Mouse (Mus musculus) testis, postnatal 10 days (tissue): ENCODE data around the gene Bbs9.

ENCODE experiments used
- DNase-seq: peaks from one replicate; pipeline ENCODE4 v3.0.0; 2021; ENCODE audit warnings: low spot score

The Bbs9 gene

DNA sequence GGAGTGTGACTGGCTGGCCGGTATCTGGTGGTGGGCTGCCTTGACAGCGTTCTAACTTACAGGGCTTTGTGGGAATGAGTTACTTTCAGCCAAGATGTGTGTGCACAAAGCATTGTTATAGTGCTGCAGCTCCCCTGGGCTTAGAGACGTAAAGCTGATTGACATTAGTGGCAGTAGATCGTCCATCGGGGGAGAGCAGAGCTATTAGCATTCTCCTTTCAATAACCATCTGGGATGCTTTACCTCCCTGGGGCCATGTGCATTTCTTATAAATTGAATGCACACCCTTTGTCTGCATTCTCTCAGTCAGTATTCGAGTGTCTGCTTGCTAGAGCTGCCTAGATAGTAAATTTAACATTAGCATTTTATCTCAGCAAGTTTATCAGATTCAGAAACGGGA, 214.7 kb downstream of the Bbs9 start:
- no peak for DNase-seq

DNA sequence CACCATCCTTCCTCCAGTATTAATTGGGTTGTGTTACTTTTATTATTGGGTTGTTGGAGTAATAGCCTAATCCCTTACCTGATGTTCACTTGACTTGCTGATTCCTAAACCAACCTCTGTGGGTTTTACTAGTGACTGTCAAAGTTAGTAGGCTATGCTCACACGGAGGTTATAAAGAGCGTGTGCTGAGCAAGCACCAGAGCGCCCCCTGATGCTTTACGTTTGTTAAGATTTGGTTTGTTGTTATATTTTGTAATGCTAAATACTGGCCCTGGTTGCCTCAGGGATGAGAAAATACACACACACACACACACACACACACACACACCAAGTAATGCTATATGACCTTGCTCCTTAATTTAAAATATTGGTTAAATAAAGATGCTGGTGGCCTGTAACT, 219.9 kb downstream of the Bbs9 start:
- DNase-seq: no peak

GRCm38 (mm10) chr9:22696809-22697374, 221.4 kb downstream of the Bbs9 start:
- DNase-seq: no peak

GRCm38 (mm10) chr9:22697811-22698210, 222.3 kb downstream of the Bbs9 start:
- no peak for DNase-seq

DNA sequence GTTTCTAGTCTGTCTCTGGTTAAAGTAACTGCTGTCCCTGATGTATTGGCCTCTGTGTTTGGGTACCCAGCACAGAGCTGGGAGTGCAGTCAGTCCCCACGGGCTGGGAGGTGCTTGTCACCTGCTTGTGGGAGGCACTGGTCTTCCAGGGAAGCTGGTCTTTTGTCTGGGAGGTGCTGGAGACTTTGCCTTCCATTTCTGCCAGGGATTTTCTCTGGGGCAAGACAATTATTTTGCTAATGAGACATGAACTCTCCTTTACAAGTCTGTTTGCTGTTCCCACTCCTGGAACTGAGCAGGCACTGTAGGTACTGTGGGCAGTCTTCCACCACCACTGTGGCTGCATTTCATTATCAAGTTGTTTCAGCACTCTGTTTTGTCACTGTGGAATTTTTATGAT, 223.0 kb downstream of the Bbs9 start:
- DNase-seq: no peak

DNA sequence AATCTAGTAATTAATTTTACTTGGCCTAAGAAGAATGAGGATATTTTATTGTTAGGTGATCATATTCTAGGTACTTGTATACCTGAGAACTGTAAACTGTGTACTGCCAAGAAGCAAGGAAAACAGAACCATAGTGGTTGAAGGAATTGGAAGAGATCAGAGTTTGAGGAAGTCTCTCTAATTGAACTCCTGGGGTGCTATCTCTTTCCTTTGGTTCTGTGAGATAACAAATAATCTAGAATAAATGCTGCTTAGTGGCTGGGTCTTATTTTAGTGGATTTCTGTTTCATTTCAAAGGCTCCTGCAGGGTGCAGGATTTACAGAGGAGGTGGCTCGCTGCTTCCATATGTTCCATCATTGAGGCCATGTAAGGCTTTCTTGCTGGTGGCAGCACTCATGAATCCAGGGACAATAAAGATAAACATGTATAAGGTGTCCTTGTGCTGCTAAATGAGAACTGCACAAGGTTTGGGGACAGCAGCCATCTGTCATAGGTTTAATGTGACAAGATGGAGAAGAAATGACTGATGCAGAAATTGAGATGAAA, 226.6 kb downstream of the Bbs9 start:
- no peak for DNase-seq

GRCm38 (mm10) chr9:22702812-22703367, 227.4 kb downstream of the Bbs9 start:
- no peak for DNase-seq

DNA sequence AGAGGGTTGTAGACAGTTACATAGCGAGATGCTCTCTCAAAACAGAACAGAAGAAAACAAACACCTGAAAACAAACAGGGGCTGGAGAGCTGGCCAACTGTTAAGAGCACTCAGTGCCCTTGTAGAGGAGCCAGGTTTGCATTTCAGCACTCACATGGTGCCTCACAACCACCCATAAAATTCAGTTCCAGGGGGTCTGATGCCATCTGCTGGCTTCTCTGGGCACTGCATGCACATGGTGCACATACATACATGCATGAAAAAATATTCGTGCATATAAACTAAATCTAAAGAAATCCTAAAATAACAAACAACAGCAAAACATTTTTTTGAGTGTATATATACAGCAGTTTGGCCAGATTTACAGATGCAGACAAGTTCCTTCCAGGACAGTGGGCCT, 228.0 kb downstream of the Bbs9 start:
- no peak for DNase-seq

- no peak for DNase-seq
Observed at GRCm38 (mm10) chr9:22707166-22707913, 231.8 kb downstream of the Bbs9 start.

GRCm38 (mm10) chr9:22708970-22709726, 233.6 kb downstream of the Bbs9 start:
- DNase-seq: peak; percentile 80

DNA sequence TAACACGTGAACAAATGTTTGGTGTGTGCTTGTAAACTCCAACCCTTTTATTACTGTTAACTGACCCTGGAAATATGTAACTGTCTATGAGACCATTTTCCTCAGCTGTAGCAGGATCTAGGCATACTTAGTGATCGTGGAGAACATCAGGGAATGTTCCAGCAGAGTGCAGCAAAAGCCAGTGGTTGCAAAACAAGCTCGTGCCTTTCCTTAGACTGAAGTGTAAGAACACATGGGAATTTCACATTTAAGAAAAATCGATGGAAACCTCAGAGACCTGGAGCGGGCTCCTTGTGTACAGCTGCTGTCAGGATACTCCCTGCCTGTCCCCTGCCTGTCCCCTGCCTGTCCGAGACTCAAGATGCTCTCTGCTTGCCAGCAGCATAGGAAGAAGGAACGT, 234.5 kb downstream of the Bbs9 start:
- DNase-seq: no peak

DNA sequence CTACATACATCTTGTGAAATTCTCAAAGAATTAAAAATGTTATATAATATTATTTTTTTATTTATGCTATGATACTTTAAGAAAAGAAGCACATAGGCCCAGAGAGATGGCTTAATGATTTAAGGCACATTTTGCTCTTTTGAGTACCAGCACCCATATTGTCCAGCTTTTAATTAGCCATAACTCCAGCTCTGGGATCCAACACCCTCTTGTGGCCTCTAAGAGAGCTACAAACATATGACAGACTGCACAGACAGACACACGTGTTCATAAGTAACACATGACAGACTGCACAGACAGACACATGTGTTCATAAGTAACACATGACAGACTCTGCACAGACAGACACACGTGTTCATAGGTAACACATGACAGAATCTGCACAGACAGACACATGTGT, 235.8 kb downstream of the Bbs9 start:
- no peak for DNase-seq

GRCm38 (mm10) chr9:22712743-22713142, 237.2 kb downstream of the Bbs9 start:
- DNase-seq: no peak

GRCm38 (mm10) chr9:22713286-22713685, 237.8 kb downstream of the Bbs9 start:
- peak; percentile 65 for DNase-seq

DNA sequence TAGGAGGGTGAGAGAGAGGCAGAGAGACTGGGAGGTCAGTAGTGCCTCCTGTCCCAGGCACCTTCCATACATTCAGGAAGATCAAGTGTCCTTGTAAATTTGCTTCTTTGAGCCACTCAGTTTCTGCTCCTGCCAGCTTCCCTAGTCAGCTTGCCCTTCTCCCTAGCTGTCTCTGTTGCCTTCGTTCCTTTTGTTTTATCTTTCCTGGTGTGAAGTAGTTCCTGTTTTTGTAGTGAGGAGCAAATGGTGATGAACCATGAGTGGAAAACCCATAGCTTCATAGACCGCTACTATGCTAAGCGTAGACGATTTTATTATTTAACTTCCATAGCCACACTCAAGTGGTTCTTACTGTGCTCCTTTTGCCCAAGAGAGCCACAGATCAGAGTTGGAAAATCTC, 242.1 kb downstream of the Bbs9 start:
- DNase-seq: no peak

DNA sequence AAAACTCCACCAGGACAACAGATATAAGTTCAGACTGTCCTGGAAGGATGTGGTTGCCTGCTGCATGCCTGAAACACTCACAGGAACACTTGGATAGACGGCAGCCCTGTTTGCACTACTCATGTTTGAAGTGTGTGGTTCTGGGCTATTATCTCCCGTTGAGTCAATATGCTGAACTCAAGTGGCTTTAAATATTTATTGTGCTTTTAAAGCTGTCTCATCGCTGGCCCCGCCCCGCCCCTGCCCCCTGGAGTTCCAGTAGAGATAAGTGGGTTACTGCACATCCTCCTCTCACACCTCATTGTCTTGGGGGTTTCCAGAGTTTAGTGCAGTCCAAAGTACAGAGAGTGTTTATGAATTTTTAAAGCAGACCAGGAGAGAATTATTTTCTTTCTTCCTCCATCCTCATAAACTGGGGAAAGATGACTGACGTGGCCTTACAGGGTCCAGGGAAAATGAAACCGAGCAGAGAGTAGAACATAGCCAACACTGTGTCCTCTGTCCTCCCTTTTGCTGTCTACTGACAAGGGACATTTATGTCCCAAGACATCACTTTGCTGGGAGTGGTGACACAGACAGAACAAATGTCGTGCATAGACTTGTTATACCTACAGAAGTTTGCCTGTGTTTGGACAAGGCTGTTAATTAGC, 242.8 kb downstream of the Bbs9 start:
- no peak for DNase-seq

DNA sequence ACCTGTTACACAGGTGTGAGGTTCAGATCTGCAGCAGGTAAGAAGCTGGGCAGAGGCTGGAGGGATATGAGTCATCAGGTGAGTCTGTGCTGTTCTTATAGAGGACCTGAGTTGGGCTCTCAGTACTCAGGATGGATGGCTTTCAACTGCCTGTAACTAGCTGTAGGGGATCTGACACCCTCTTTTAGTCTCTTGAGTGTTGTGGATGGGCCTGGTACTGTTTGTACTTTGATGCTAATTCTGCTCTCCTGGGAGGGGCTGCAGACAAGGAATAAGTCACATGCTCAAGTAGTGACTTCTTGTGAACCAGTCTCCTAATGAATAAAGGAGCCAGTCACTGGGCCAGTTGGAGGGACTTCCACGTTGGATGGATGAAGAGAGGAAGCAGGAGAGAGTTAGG, 257.1 kb downstream of the Bbs9 start:
- DNase-seq: no peak

- no peak for DNase-seq
Observed at GRCm38 (mm10) chr9:22734954-22735353, 259.4 kb downstream of the Bbs9 start.

GRCm38 (mm10) chr9:22735385-22735784, 259.9 kb downstream of the Bbs9 start:
- DNase-seq: no peak

DNA sequence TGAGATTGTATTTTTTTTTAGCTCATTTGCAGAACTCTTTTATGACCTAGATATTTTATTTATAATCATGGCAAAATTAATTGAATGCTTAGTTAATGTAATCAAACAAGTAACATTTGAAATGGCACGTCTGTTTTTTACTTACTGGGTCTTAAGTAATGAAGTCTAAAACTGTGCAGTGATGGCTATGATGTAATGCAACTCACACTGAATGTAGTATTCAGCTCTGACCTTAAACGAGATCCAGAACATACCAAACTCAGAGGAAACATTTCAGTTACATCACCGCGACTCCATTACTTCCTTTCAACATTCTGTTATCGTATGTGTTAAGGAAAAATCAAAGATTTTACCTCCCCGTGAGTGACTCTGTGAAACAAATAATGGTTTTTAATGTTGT, 262.4 kb downstream of the Bbs9 start:
- no peak for DNase-seq

DNA sequence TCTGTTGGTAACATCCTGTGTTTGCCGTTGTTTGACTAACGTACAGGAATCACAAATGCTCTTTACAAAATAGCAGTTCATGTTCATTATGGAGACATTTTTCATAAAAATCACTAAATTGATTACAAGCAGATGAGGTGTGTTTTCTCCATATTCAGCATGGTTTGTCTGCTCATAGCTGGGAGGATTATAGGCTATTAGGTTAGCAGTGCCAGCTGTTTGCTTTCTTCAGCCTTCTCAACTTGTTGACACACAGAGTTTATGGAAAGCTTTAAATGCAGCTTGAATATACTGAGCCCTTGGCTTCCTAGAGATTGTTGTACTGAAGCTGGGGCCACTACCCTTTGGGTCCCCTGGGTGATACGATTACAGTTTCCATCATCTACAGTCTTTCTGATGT, 263.3 kb downstream of the Bbs9 start:
- no peak for DNase-seq

DNA sequence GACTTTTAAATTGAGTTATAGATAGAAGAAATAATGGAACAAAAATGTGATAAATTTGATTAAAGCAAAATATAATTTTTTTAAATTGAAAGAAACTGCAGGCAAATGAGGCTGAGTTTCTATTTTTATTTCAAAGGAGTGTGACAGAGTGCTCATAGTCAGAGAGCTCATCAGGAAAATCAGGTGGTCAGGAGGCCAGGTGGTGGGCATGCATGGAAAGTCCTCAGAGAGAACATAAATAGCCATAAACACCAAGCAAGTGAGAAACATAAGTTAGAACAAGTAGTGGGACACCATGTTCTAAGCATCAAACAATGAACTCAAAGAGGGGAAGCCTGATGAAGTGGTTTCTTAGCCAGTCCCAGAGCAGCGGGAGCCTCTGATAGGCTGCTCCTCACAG, 266.5 kb downstream of the Bbs9 start:
- DNase-seq: no peak
